Mouse (Mus musculus) limb, embryonic 10.5 days (tissue): ENCODE measurements at regions not wholly inside any gene's neighbourhood (a gene's known extent, or its start where the extent isn't known, plus 50 kb on each side); places are given as distances from the start of the nearest gene placed in this dataset.

Experiments used
- DNase-seq: peaks from one replicate; pipeline ENCODE4 v3.0.0-alpha.2; 2017; ENCODE audit warnings: low spot score
- H3K27ac ChIP-seq: fragments of 300-500 bp; sonication (generic); 2 replicates; pipeline ENCODE4 v1.5.1; 2016; ENCODE audit warnings: mild to moderate bottlenecking
- H3K27me3 ChIP-seq: fragments of 300-500 bp; sonication (generic); 2 replicates; pipeline ENCODE4 v1.6.1; 2016; ENCODE audit warnings: low read depth, mild to moderate bottlenecking; ENCODE audit not compliant: poor library complexity, severe bottlenecking
- H3K36me3 ChIP-seq: fragments of 300-500 bp; sonication (generic); 2 replicates; pipeline ENCODE4 v1.6.1; 2016; ENCODE audit warnings: mild to moderate bottlenecking, moderate library complexity
- H3K4me1 ChIP-seq: fragments of 300-500 bp; sonication (generic); 2 replicates; pipeline ENCODE4 v1.6.1; 2016
- H3K4me3 ChIP-seq: fragments of 300-500 bp; sonication (generic); 2 replicates; pipeline ENCODE4 v1.5.1; 2016; ENCODE audit warnings: mild to moderate bottlenecking, moderate library complexity
- H3K9me3 ChIP-seq: fragments of 300-500 bp; sonication (generic); replicated peaks from 2 replicates; pipeline ENCODE4 v1.6.1; 2016; ENCODE audit warnings: mild to moderate bottlenecking
- WGBS: fragments of 180-500 bp; shearing (Covaris S2); methylation state at CpG from one replicate; pipeline ENCODE4 v1.1.7; 2016; 5-methylcytosine and 5-hydroxymethylcytosine counted together

- peak; percentile 66 for DNase-seq
- Histone ChIP-seq H3K27ac (no peak overlapping the region), H3K27me3 (no peaks in the 10 kb centered on the region), H3K36me3 (no peaks in the 10 kb centered on the region), H3K4me3 (no peak overlapping the region), H3K9me3 (no peaks in the 10 kb centered on the region), H3K4me1 (no peaks in the 10 kb centered on the region)
- WGBS, result 65% methylated on average over 1 of the region's 1 CpGs
Observed at GRCm38 (mm10) chr12:92040481-92040880, 191.5 kb upstream of the Sel1l start.

DNA sequence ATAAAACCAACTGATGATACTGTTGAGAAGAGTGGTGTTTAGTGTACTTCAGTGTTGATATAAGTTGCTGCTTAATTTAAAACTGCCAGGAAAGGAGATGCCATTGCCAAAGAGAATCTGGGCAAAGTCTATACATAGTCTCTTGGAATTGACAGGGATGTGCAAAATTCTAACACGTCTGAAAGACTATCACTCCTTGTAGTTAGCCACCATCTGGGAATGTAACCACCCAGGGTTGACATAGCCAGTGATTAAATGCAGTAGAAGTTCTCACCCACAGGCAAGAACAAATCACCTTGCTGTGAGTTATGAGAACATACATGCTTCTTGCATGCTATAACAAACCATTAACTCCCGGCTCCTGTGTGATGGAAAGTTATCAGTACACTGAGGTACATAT, 180.2 kb upstream of the Sel1l start:
- no peaks in the 10 kb centered on the region for H3K36me3 ChIP-seq
- no peaks in the 10 kb centered on the region for H3K27me3 ChIP-seq
- H3K27ac ChIP-seq, result no peak overlapping the region
- H3K4me1 ChIP-seq, result no peaks in the 10 kb centered on the region
- DNase-seq, result no peak
- no peak overlapping the region for H3K4me3 ChIP-seq
- WGBS, result 84% methylated on average over 2 of the region's 2 CpGs
- H3K9me3 ChIP-seq, result no peaks in the 10 kb centered on the region

DNA sequence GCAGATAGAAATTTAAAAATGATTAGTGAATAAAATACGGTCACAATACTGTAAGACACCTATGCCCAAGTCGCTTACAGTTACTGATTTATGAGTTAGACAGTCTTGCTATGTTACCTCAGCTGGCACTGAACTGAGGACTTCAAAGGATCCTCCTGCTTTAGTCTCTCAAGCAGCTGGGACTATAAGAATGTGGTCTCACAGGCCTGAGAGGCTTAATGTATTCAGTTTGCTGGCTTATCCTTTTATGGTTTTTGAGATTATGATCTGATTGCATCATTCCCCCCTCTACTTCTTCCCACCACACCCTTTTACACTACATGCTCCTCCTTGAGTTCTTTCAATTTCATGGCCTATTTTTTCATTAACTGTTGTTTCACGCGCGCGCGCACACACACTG, 179.4 kb upstream of the Sel1l start:
- no peak overlapping the region for H3K27ac ChIP-seq
- 94% methylated on average over 7 of the region's 7 CpGs for WGBS
- H3K9me3 ChIP-seq, result no peaks in the 10 kb centered on the region
- no peaks in the 10 kb centered on the region for H3K27me3 ChIP-seq
- H3K4me3 ChIP-seq, result no peak overlapping the region
- no peaks in the 10 kb centered on the region for H3K36me3 ChIP-seq
- no peak for DNase-seq
- H3K4me1 ChIP-seq, result no peaks in the 10 kb centered on the region

DNA sequence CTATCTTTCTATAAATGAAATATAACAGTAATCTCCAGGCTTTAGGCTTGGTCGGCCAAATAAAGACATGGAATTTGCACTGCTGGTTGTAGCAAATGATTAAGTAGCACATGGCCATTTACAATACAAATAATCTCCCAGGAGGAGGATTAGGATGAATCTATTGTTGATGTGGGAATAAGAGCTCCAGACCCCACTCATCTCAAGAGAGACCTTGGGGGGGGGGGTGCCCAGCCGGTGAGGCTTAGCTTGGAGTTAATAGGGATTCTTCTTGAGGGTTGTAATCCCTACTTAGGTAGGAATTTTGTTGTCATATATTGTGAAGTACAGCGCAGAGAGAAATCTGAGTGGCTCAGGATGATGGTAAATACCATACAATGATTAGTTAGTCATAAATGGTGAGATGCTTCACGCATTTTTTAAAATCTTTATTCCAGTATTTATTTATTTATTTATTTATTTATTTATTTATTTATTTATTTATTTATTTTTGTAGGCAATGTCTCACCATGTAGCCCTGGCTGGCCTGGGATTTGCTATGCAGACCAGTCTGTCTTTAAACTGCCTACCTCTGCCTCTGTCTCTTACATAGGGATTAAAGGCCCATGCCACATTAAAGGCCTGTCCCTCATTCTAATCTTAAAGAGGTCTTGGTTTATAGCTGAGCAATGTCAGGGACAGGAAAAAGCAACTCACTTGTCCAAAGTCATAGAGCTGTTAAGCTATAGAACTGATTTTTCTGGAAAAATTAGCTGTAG, 175.7 kb upstream of the Sel1l start:
- Histone ChIP-seq H3K27ac (no peak overlapping the region), H3K27me3 (no peaks in the 10 kb centered on the region), H3K36me3 (no peaks in the 10 kb centered on the region), H3K4me3 (no peak overlapping the region), H3K9me3 (no peaks in the 10 kb centered on the region), H3K4me1 (no peaks in the 10 kb centered on the region)
- WGBS, result 87% methylated on average over 4 of the region's 4 CpGs
- DNase-seq, result no peak

- H3K36me3 ChIP-seq, result no peaks in the 10 kb centered on the region
- H3K9me3 ChIP-seq, result no peaks in the 10 kb centered on the region
- no peak for DNase-seq
- H3K4me3 ChIP-seq, result no peak overlapping the region
- no peak overlapping the region for H3K27ac ChIP-seq
- no peaks in the 10 kb centered on the region for H3K27me3 ChIP-seq
- H3K4me1 ChIP-seq, result no peaks in the 10 kb centered on the region
- 61% methylated on average over 6 of the region's 6 CpGs for WGBS
Observed at GRCm38 (mm10) chr12:92019593-92020224, 170.8 kb upstream of the Sel1l start.

GRCm38 (mm10) chr12:92015373-92015772, 166.4 kb upstream of the Sel1l start:
- no peak overlapping the region for H3K4me3 ChIP-seq
- H3K9me3 ChIP-seq, result no peaks in the 10 kb centered on the region
- 93% methylated on average over 2 of the region's 2 CpGs for WGBS
- no peaks in the 10 kb centered on the region for H3K27me3 ChIP-seq
- no peaks in the 10 kb centered on the region for H3K36me3 ChIP-seq
- peaks cover 8% of the 10 kb centered on the region; the same call in 1 of the 2 replicates for H3K4me1 ChIP-seq
- no peak for DNase-seq
- no peak overlapping the region for H3K27ac ChIP-seq

GRCm38 (mm10) chr12:92013979-92014378, 165.0 kb upstream of the Sel1l start:
- H3K27ac ChIP-seq, result no peak overlapping the region
- no peak for DNase-seq
- H3K27me3 ChIP-seq, result no peaks in the 10 kb centered on the region
- 74% methylated on average over 8 of the region's 8 CpGs for WGBS
- no peaks in the 10 kb centered on the region for H3K36me3 ChIP-seq
- H3K9me3 ChIP-seq, result no peaks in the 10 kb centered on the region
- H3K4me3 ChIP-seq, result no peak overlapping the region
- peaks cover 8% of the 10 kb centered on the region; the same call in 1 of the 2 replicates for H3K4me1 ChIP-seq

GRCm38 (mm10) chr12:92013244-92013643, 164.3 kb upstream of the Sel1l start:
- Histone ChIP-seq H3K4me1 (peaks cover 8% of the 10 kb centered on the region; the same call in 1 of the 2 replicates), H3K27ac (no peak overlapping the region), H3K36me3 (no peaks in the 10 kb centered on the region), H3K9me3 (no peaks in the 10 kb centered on the region), H3K4me3 (no peak overlapping the region), H3K27me3 (no peaks in the 10 kb centered on the region)
- WGBS, result 16% methylated on average over 8 of the region's 8 CpGs
- peak; percentile 57 for DNase-seq

GRCm38 (mm10) chr12:92004391-92005094, 155.6 kb upstream of the Sel1l start:
- Histone ChIP-seq H3K4me1 (peaks cover 13% of the 10 kb centered on the region), H3K27me3 (no peaks in the 10 kb centered on the region), H3K4me3 (no peak overlapping the region), H3K27ac (no peak overlapping the region), H3K9me3 (no peaks in the 10 kb centered on the region), H3K36me3 (no peaks in the 10 kb centered on the region)
- DNase-seq, result no peak
- 31% methylated on average over 12 of the region's 12 CpGs for WGBS

GRCm38 (mm10) chr12:91999031-91999430, 150.1 kb upstream of the Sel1l start:
- Histone ChIP-seq H3K4me1 (0 out of 2 replicates have a peak, but pooled peaks cover under 1% of the 10 kb centered on the region), H3K27me3 (no peaks in the 10 kb centered on the region), H3K4me3 (no peak overlapping the region), H3K27ac (no peak overlapping the region), H3K36me3 (no peaks in the 10 kb centered on the region), H3K9me3 (no peaks in the 10 kb centered on the region)
- no peak for DNase-seq
- WGBS, result 94% methylated on average over 2 of the region's 2 CpGs

DNA sequence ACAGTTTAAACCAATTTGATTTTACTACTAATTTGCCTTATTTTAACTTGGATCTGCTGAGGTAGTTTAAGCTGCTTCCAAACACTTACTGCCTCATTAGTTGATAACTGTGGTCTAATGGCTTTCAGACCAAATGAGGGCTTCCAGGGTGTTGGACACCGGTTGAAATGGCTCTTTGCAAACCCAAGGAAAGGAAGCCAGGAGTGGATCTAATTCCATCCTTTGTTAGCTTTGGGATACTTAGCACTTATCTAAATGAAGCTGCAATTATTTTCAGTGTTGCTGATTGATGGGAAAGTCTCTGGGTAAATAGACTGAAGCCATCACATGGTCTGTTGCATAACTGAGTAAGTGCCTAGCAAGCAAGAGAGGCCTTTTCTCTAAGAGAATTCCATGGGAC, 148.4 kb upstream of the Sel1l start:
- WGBS, result 65% methylated on average over 1 of the region's 1 CpGs
- Histone ChIP-seq H3K27me3 (no peaks in the 10 kb centered on the region), H3K9me3 (no peaks in the 10 kb centered on the region), H3K36me3 (no peaks in the 10 kb centered on the region), H3K27ac (no peak overlapping the region), H3K4me1 (peaks cover 8% of the 10 kb centered on the region), H3K4me3 (no peak overlapping the region)
- DNase-seq, result no peak

DNA sequence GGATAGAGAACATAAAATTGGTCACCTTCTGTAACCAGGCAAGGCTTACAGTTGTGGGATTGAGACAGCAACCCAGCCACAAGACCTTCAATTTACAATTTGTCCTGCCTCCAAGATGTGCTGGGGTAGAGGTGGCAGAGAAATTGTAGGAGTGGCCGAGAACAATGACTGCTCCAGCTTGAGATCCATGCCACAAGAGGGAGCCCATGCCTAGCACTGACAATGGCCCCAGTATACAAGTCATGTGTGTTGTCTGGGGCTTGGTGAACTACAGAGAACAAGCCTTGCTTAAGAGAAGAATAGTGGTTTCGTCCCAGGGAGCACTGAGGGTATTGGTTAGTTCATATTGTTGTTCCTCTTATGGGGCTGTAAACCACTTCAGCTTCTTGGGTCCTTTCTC, 146.6 kb upstream of the Sel1l start:
- 68% methylated on average over 2 of the region's 2 CpGs for WGBS

DNA sequence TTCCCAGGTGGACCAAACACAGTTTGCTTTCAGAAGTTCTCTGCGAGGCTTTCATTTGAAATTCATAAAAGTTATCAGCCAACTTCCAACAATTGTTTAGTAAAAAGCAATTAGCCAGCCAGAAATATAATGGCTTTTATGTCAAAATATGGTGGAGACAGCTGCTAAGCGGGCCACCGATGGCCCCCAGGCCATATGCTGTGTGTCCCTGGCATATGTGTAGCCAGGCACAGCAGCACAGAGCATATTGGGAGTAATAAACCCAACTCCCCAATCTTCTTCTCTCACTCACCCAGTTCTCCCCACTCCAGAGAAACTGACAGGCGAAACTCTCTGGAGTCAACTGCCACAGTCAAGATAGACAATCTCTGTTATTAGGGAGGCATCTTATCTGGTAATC, 137.5 kb upstream of the Sel1l start:
- no peaks in the 10 kb centered on the region for H3K4me1 ChIP-seq
- no peak for DNase-seq
- WGBS, result 90% methylated on average over 4 of the region's 4 CpGs

More for the DNA sequence above, 146.6 kb upstream of the Sel1l start:
- Histone ChIP-seq H3K4me3 (no peak overlapping the region), H3K36me3 (no peaks in the 10 kb centered on the region), H3K27me3 (no peaks in the 10 kb centered on the region), H3K27ac (0 out of 2 replicates have a peak overlapping the region, but pooled peaks have one; percentile 42), H3K4me1 (peaks cover 12% of the 10 kb centered on the region), H3K9me3 (no peaks in the 10 kb centered on the region)
- no peak for DNase-seq

More for the DNA sequence above, 137.5 kb upstream of the Sel1l start:
- Histone ChIP-seq H3K9me3 (no peaks in the 10 kb centered on the region), H3K4me3 (no peak overlapping the region), H3K36me3 (no peaks in the 10 kb centered on the region), H3K27me3 (no peaks in the 10 kb centered on the region), H3K27ac (no peak overlapping the region)
